Mouse (Mus musculus) WW6 (cell line): ENCODE data around the gene Tfg.

Experiments used
- DNase-seq: peaks from one replicate; pipeline ENCODE4 v3.0.0-alpha.2; 2013; ENCODE audit warnings: low read depth, low spot score

Tfg gene

DNA sequence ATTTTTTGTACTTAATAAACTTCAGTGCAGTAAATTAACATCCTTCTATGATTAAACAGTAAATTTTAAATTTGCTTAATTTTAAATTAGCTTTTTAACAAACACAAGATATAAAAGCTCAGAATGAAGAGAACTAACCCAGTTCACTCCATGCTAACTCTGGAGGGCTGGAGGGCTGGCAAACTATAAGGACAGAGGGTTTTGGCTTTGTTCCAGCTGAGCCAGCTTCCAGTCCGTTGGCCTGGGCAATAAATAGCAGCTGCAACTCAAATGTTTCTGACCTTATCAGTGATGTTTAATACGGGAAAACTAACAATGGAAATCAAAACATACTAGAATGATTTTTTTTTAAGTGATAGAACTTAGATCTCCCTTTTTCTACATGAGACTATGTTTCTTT, 72.0 kb downstream of the Tfg start:
- no peak for DNase-seq
